Mouse (Mus musculus) embryo, embryonic 10.5 days (tissue): Measurements from ENCODE around the gene Ice1.

Experiments
- DNase-seq: peaks from one replicate; pipeline ENCODE4 v3.0.0-alpha.2; 2015; ENCODE audit warnings: low spot score

Gene Ice1

DNA sequence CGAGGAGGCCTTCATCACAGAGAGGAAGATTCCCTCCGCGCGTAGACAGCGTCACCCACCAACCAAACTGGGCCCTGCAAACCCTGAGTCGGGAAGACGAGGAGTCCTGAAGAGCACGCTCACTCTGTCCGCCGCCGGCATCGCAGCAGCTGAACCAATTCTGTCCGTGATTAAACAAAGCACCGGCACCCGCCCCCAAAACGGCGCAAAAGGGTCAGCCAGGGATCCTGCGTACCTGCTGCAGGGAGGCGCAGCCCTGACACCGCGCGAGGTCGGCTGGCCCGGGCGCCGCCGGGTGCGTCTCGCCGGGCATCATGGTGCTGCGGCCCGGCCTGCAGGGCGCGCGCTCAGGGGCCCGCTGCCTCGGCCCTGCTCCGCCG, at the start of gene Ice1:
Ice1 (minus strand) TSS at position 353 of the 380 bp plus-strand sequence.
- peak; percentile 50 for DNase-seq

- no peak for DNase-seq
These were observed 48.4 kb upstream of the Ice1 start for GRCm38 (mm10) chr13:70685825-70686224.

DNA sequence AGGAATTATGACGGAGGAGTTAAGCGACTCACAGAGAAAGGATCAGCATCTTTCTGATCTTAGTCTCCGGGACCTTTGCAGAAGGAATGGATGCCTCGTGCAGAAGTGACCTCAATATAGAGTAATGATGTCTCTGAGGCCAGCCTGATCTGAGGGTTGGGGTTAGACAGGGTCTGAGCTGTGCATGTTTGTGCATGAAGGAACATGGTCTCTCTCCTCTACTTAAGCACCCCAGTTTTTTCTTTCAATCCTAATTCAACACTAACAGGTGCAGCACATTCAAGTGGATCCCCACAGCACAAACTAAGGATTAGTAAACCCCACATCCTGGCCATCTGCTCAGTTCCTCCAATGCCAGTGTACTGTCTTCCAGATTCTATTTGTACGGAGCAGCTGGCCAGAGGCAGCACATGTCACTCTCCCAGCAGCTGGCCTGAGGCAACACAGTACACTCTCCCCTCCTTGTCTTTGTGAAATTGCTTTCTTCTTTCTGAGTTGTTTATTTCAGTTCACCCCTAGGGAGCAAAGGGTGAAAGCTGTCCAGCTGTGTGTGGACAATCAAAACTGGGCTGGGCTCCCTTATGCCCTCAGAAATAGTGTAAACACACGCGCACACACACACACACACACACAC, 47.7 kb upstream of the Ice1 start:
- peak; percentile 30 for DNase-seq

- no peak for DNase-seq
These were observed 44.2 kb upstream of the Ice1 start for GRCm38 (mm10) chr13:70681411-70682183.

GRCm38 (mm10) chr13:70680316-70680715, 42.9 kb upstream of the Ice1 start:
- no peak for DNase-seq

GRCm38 (mm10) chr13:70677689-70678088, 40.3 kb upstream of the Ice1 start:
- DNase-seq = no peak

DNA sequence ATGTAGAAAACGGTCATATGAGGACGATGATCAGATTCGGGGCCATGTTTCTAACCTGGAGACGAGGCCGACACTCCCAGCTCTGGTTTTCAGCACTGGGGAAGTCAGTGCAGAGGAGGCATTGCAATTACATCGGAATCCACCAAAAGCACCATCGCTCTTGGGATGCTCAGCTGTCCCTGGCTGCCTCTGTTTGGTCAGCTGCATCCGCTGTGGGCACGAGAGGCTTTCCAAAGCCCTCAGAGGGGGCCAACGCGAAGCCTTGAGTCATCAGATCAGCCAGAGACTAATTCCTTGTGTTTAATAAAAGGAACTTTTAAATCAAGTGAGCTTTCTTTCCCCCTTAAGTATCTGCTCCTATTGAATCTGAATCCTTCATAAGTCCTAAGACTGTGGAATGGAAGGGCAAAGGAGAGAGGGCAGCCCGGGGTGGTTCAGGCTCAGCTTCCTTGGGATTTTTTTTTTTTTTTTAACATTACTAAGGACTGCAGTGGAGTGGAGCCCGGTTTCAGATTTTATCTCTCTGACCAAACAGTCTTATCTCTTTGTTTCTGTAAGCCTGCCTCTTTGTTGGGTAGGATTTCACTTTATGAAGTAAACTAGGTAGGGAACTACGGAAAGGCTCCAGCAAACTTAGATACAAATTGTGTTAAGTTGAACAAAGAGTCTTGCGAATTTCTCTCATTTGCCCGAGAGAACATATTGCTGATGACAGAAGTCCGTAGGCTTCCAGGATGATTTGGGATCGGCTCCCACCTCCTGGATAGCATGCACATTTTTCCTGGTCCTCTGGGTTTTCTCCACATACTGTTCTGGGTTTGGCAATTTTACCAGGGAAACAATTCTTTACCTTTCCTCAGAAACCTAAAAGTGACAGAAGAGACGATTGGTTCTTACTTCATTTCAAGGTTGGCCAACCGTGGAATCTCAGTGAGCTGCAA, 39.1 kb upstream of the Ice1 start:
- DNase-seq = no peak

DNA sequence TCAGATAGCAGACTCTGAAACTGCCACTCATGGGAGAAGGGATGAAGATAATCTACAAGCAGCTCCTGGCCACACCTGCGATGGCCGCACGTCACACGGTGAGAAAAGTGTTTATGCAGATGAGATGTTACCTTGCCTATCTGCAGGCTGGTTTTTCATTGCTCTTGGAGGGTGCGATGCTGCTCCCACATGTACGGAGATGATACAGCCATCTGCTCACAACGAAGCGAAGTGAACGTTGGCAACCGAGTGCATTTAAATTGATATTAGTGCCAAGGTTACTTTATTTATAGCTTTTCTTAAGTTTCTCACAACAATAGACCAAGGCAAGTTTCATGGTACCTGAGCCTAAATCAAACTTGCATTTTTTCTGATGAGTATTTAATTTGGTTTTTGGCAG, 37.6 kb upstream of the Ice1 start:
- no peak for DNase-seq

DNA sequence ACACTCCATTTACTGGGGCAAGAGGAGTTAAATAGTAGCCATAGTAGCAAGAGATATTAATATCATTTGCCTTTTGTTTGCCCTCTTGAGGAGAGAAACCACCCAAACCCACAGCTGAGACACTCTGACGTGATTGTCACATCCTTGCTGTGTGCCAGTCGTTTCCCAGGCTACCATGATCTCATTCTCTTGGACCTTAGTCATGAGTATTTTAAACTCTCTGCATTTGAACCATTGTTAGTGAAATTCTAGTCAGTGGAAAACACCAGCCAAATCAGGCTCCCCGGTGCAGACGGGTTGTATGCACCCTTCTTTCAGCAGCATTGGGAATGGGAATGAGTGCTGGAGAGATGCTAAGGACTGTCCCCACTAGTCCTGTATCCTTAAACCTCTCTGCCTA, 32.6 kb upstream of the Ice1 start:
- DNase-seq = no peak

GRCm38 (mm10) chr13:70659715-70660114, 22.3 kb upstream of the Ice1 start:
- no peak for DNase-seq

- DNase-seq = no peak
These were observed 19.3 kb upstream of the Ice1 start for GRCm38 (mm10) chr13:70656741-70657140.

- no peak for DNase-seq
These were observed 18.9 kb upstream of the Ice1 start for GRCm38 (mm10) chr13:70656329-70656728.

DNA sequence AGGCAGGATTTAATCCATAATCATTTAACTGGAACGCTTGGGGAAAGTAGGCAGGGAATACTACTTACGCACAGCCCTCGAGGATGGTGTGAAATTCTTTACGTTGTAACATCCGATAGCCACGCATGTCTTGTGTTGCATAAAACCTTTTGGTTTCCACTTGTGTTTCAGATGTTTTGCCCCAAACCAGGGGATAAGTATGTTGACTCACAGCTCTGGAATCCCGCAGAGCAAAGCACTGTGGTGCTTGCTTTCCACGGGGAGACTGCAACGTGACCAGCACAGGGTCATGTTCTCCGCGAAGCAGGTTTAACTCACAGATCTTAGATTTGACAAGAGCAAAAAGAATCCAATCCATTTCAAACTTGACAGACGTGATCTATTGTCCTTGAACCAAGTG, 18.1 kb upstream of the Ice1 start:
- no peak for DNase-seq

DNA sequence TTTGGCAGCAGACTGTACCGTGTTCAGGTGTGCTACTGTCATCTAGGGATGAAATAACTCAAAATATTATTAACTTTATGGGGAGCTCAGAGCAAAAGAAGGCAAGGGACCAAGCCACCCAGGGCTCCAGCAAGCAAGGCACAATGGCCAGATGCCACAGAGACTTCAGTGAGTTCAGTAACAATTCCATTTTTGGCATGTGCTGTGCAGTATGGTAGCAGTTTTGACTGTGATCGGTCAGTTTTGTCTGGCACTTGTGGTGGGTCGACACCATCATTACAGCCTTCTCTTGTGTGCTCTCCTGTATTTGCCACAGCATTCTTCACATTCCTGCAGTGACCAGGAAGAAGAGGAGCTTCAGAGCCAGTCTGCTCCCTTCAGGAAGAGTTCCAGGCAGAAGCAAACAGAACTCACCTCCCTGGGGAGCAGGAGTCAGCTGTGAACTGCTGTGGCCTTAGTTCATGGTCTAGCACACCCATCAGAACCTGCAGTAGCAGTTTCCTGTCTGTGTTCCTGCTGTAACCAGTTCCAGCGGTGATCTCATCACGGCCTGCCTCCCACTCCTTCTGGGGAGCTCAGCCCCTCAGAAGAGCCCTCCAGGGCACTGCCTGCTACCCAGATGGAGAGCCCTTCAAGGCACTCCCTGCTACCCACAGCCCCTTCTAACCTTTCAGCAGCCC, 16.8 kb upstream of the Ice1 start:
- no peak for DNase-seq

GRCm38 (mm10) chr13:70653457-70653856, 16.0 kb upstream of the Ice1 start:
- DNase-seq = no peak

DNA sequence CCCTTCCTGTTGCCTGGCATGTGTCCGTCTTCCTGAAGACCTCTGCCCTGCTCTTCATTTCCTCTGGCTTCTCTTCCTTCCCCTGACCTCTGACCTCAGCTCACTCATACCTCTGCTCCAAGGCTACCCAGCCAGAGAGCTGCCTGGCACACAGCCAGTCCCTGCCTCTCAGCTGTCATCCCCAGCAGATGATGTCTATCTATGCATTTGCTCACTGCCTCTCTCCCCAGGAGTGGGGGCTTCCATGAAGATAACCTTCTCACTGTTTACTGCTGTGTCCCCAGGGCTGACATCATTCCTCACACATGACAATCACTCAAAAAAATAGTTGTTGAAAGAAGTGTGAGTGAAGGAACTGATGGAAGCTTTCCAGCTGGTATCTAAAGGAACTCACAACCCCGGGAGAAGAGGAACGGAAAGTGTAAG, 12.6 kb upstream of the Ice1 start:
- DNase-seq = no peak

GRCm38 (mm10) chr13:70645968-70646505, 8.6 kb upstream of the Ice1 start:
- DNase-seq = no peak

DNA sequence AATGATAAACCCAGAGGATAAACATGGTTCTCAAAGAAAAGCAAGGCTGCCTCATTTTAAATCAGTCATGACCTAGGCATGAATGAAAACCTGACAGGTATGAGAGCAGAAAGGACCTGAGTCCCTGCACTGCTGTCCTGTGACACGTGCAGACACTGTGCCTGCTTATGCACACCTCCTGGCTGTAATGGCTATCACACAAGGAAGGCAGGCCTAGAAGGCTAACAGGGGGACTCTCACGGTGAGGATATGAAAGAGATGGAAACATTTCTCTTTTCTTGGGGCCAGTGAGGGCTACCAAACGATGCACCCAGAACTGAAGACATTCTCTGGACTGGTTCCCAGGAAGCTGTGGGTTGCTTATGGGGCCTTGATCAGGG, 6.6 kb upstream of the Ice1 start:
- no peak for DNase-seq

GRCm38 (mm10) chr13:70643408-70644082, 6.1 kb upstream of the Ice1 start:
- peak; percentile 90 for DNase-seq

DNA sequence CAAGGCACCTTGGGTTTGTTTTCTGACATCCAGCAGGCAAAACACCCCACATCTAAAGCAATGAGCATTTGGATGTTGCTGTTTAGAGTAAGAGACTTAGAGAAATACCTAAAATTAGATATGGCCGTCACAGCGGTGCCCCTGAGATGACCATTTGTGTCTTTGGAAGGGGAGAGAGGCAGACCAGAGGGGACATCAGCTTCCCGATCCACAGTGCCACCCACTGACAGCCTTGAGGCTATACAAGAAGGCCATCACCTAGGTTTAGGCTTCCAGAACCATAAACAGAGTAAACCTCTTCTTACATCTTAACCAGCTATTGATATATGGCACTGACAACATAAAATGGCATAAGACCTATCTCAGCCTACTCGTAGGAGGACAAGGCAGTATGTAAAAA, 4.5 kb upstream of the Ice1 start:
- no peak for DNase-seq

DNA sequence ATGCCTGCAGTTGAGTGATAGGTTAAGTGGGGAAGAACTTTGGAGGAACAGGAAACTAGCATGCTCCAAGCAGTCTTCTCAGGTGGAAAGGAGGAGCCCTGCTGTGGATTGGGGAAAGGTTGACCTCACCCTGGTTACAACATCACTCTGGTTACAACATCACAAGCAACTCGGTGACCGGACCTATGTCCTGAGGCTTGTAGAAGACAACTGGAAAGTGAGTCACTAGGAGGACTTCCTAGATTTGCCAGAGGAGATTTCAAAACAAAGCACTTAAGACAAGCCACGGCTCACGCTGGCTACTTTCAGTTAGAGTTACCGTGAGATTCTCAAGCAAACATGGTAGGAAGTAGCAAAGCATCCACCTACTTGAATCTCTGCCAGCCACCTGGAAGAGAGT, 3.9 kb upstream of the Ice1 start:
- no peak for DNase-seq
